Mouse (Mus musculus) stomach, postnatal 0 days (tissue): ENCODE measurements around the gene Rftn1.

ENCODE experiments used
- CTCF ChIP-seq: IDR thresholded peaks from 2 replicates; pipeline ENCODE4 v1.5.1; 2016; ENCODE audit warnings: antibody characterized with exemption, low read depth, mild to moderate bottlenecking, moderate library complexity
- EP300 ChIP-seq: optimal IDR thresholded peaks from 2 replicates; pipeline ENCODE3; 2016; ENCODE audit warnings: antibody characterized with exemption

DNA sequence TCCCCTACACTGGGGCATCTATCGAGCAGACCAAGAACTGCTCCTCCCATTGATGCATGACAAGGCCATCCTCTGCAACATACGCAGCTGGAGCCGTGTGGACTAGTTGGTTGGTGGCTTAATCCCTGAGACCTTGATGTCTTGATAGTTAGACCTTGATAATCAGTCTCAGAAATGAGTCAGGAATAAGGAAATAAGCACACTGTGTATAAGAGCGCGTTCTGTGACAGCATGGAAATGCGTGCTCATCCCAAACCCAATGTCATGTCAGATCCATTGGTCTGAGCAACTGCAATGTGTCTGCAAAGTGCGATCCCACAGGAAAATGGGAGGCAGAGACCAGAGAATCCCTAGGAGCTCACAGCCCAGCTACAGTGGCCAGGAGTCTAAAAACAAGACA is 21.3 kb upstream of the Rftn1 start:
- no peak for TF ChIP-seq EP300
- no peak for TF ChIP-seq CTCF
